Mouse (Mus musculus): ENCODE results near the gene Agmo. TPM values are rescaled to one million over a fixed set of nuclear protein-coding genes. Genes with fewer than 3 reads are reported as not detected.

Gene Agmo
- 6.0 and 8.1 TPM in 2 replicates for polyA plus RNA-seq (2012; rRNA removed)

- DNase-seq (ENCODE audit: extremely low spot score in 1 of 2, low spot score in 1 of 2) = peak; percentile 16 to 23
Measured at GRCm38 (mm10) chr12:37241566-37242021, at the start of gene Agmo. Gene Agmo, plus strand, starts transcription at chr12:37241641.

GRCm38 (mm10) chr12:37231119-37231518 lies 10.3 kb upstream of the Agmo start:
- DNase-seq (ENCODE audit: extremely low spot score in 1 of 2, low spot score in 1 of 2) = no peak

GRCm38 (mm10) chr12:37240975-37241565 lies 371 bp upstream of the Agmo start:
- no peak for DNase-seq (ENCODE audit: extremely low spot score in 1 of 2, low spot score in 1 of 2)

GRCm38 (mm10) chr12:37242484-37242883 lies 1.0 kb downstream of the Agmo start:
- DNase-seq (ENCODE audit: extremely low spot score in 1 of 2, low spot score in 1 of 2) = no peak

GRCm38 (mm10) chr12:37244876-37245275 lies 3.4 kb downstream of the Agmo start:
- DNase-seq (ENCODE audit: extremely low spot score in 1 of 2, low spot score in 1 of 2) = no peak

- no peak for DNase-seq (ENCODE audit: extremely low spot score in 1 of 2, low spot score in 1 of 2)
Measured at GRCm38 (mm10) chr12:37251688-37252087, 10.2 kb downstream of the Agmo start.

- DNase-seq (ENCODE audit: extremely low spot score in 1 of 2, low spot score in 1 of 2) = no peak
Measured at GRCm38 (mm10) chr12:37257099-37257498, 15.7 kb downstream of the Agmo start.

- no peak for DNase-seq (ENCODE audit: extremely low spot score in 1 of 2, low spot score in 1 of 2)
Measured at GRCm38 (mm10) chr12:37259771-37260528, 18.5 kb downstream of the Agmo start.

GRCm38 (mm10) chr12:37263685-37264084 lies 22.2 kb downstream of the Agmo start:
- no peak for DNase-seq (ENCODE audit: extremely low spot score in 1 of 2, low spot score in 1 of 2)

GRCm38 (mm10) chr12:37268636-37269152 lies 27.3 kb downstream of the Agmo start:
- DNase-seq (ENCODE audit: extremely low spot score in 1 of 2, low spot score in 1 of 2) = no peak

- DNase-seq (ENCODE audit: extremely low spot score in 1 of 2, low spot score in 1 of 2) = no peak
Measured at GRCm38 (mm10) chr12:37272660-37273059, 31.2 kb downstream of the Agmo start.

GRCm38 (mm10) chr12:37273964-37274657 lies 32.7 kb downstream of the Agmo start:
- DNase-seq (ENCODE audit: extremely low spot score in 1 of 2, low spot score in 1 of 2) = no peak

GRCm38 (mm10) chr12:37274658-37275019 lies 33.2 kb downstream of the Agmo start:
- DNase-seq (ENCODE audit: extremely low spot score in 1 of 2, low spot score in 1 of 2) = no peak

- no peak for DNase-seq (ENCODE audit: extremely low spot score in 1 of 2, low spot score in 1 of 2)
Measured at GRCm38 (mm10) chr12:37306956-37307466, 65.6 kb downstream of the Agmo start.

- DNase-seq (ENCODE audit: extremely low spot score in 1 of 2, low spot score in 1 of 2) = no peak
Measured at GRCm38 (mm10) chr12:37310786-37311185, 69.3 kb downstream of the Agmo start.

- DNase-seq (ENCODE audit: extremely low spot score in 1 of 2, low spot score in 1 of 2) = no peak
Measured at GRCm38 (mm10) chr12:37322860-37323259, 81.4 kb downstream of the Agmo start.

GRCm38 (mm10) chr12:37334987-37335386 lies 93.5 kb downstream of the Agmo start:
- DNase-seq (ENCODE audit: extremely low spot score in 1 of 2, low spot score in 1 of 2) = no peak

- DNase-seq (ENCODE audit: extremely low spot score in 1 of 2, low spot score in 1 of 2) = no peak
Measured at GRCm38 (mm10) chr12:37344225-37344624, 102.8 kb downstream of the Agmo start.

GRCm38 (mm10) chr12:37345696-37346095 lies 104.3 kb downstream of the Agmo start:
- no peak for DNase-seq (ENCODE audit: extremely low spot score in 1 of 2, low spot score in 1 of 2)

GRCm38 (mm10) chr12:37392316-37392715 lies 150.9 kb downstream of the Agmo start:
- no peak for DNase-seq (ENCODE audit: extremely low spot score in 1 of 2, low spot score in 1 of 2)

GRCm38 (mm10) chr12:37402541-37402940 lies 161.1 kb downstream of the Agmo start:
- DNase-seq (ENCODE audit: extremely low spot score in 1 of 2, low spot score in 1 of 2) = no peak

Measured in frontal cortex, adult 2 months (tissue).